Mouse (Mus musculus): ENCODE results near the gene Gria1.

GRCm38 (mm10) chr11:57010611-57011010, 576 bp upstream of the Gria1 start:
- TF ChIP-seq CTCF (IDR thresholded peaks at IDR 0.05; ENCODE audit: insufficient read depth, low read depth, low read length) = no peak
- no peak for TF ChIP-seq POLR2A (IDR thresholded peaks at IDR 0.05; ENCODE audit: insufficient read depth, low read depth, low read length)
